25 mouse cellular contexts compared by ENCODE assay signal in genomic region chr7:25422286-25422841, GRCm38 (mm10). TPM values are rescaled to one million over a fixed set of nuclear protein-coding genes. Genes with fewer than 3 reads are reported as not detected.
DNase-seq lines count a peak whose midpoint lies in the region; ATAC-seq and TF ChIP-seq lines count a peak whose summit lies in the region.
"Had no signal": no experiment of that assay in that cellular context is flagged by ENCODE, and none has a peak within 500 bp of the region (broad histone marks: within the 10 kb centered on the region; RNA-seq: fewer than 3 reads in every experiment).

No protein-coding gene starts in this region.

- peak; percentile 17 to 19 for DNase-seq in cerebellum, adult 18-20 months
- DNase-seq in cerebellum, adult 9-10 months, result no peak
- no peak for DNase-seq in forebrain, postnatal 0 days
- no peak for DNase-seq in forebrain, embryonic 14.5 days (ENCODE audit: low spot score)
- peak; percentile 49 for DNase-seq in liver, adult 2 months (ENCODE audit: extremely low read depth, low read depth, low spot score)
- DNase-seq in liver, postnatal 0 days, result no peak
- DNase-seq in ES-E14 (ENCODE audit: low read depth, low spot score), result no peak
- no peak for DNase-seq in kidney, adult 11 months
- DNase-seq: B cell, adult 2 months; gastrocnemius, postnatal 10 days; heart, adult 2 months; lung, postnatal 36 days; thymus, postnatal 36 days had no signal

- H3K36me3 ChIP-seq in forebrain, postnatal 0 days (ENCODE audit: insufficient read depth), result no peaks in the 10 kb centered on the region
- no peaks in the 10 kb centered on the region for H3K36me3 ChIP-seq in forebrain, embryonic 14.5 days (ENCODE audit: control insufficient read depth, insufficient read depth, low read length)
- H3K36me3 ChIP-seq in liver, adult 2 months (ENCODE audit: control insufficient read depth, insufficient read depth, low read length), result no peaks in the 10 kb centered on the region
- H3K36me3 ChIP-seq in liver, postnatal 0 days (replicated peaks; ENCODE audit: insufficient read depth, low read length), result no peaks in the 10 kb centered on the region
- H3K36me3 ChIP-seq in ES-E14 (ENCODE audit: control insufficient read depth, insufficient read depth, low read length, poor library complexity, severe bottlenecking), result no peaks in the 10 kb centered on the region
- H3K36me3 ChIP-seq: embryonic facial prominence, embryonic 12.5 days; heart, embryonic 15.5 days; neural tube, embryonic 12.5 days had no signal

- H3K27me3 ChIP-seq in forebrain, postnatal 0 days (ENCODE audit: insufficient read depth, low read length), result no peaks in the 10 kb centered on the region
- H3K27me3 ChIP-seq in forebrain, embryonic 14.5 days (replicated peaks; ENCODE audit: control insufficient read depth, insufficient read depth, low read length), result no peaks in the 10 kb centered on the region
- no peaks in the 10 kb centered on the region for H3K27me3 ChIP-seq in liver, adult 2 months (ENCODE audit: control insufficient read depth, insufficient read depth, low read length)
- H3K27me3 ChIP-seq in liver, postnatal 0 days (ENCODE audit: insufficient read depth, low read length), result no peaks in the 10 kb centered on the region

- no peak overlapping the region for H3K9ac ChIP-seq in forebrain, postnatal 0 days
- no peak overlapping the region for H3K9ac ChIP-seq in forebrain, embryonic 14.5 days (ENCODE audit: low read length)
- H3K9ac ChIP-seq in liver, adult 2 months (ENCODE audit: low read depth, low read length), result no peak overlapping the region
- no peak overlapping the region for H3K9ac ChIP-seq in liver, postnatal 0 days (replicated peaks)
- peak overlapping the region; percentile 41 for H3K9ac ChIP-seq in ES-E14 (ENCODE audit: insufficient read depth, low read depth, low read length, poor library complexity, severe bottlenecking)
- H3K9ac ChIP-seq: embryonic facial prominence, embryonic 12.5 days; heart, embryonic 15.5 days; neural tube, embryonic 12.5 days had no signal

- no peak for TF ChIP-seq EP300 in liver, postnatal 0 days (IDR thresholded peaks at IDR 0.05; ENCODE audit: low read depth)

- TF ChIP-seq POLR2A in liver, adult 2 months (IDR thresholded peaks at IDR 0.05; ENCODE audit: extremely low read depth, insufficient read depth, low read length), result no peak

- H3K27ac ChIP-seq in forebrain, postnatal 0 days (ENCODE audit: low read depth, low read length), result no peak overlapping the region
- H3K27ac ChIP-seq in forebrain, embryonic 14.5 days (ENCODE audit: low read depth, low read length), result no peak overlapping the region
- H3K27ac ChIP-seq in liver, adult 2 months (replicated peaks; ENCODE audit: insufficient read depth, low read depth, low read length), result no peak overlapping the region
- H3K27ac ChIP-seq in liver, postnatal 0 days (ENCODE audit: low read depth), result no peak overlapping the region
- no peak overlapping the region for H3K27ac ChIP-seq in ES-E14 (ENCODE audit: insufficient read depth, low read depth, low read length, poor library complexity, severe bottlenecking)
- H3K27ac ChIP-seq: embryonic facial prominence, embryonic 12.5 days; heart, adult 2 months; heart, embryonic 15.5 days; neural tube, embryonic 12.5 days had no signal

- in situ Hi-C loops in ES-E14 (cut with MboI; ENCODE audit: low sequenced_read_pairs in 2 of 2, unreplicated experiment in 2 of 2), result loop anchor here (5.0 to 10.0 kb wide), 2 partner anchors 172 to 175 kb away; no protein-coding TSS in a partner anchor

- WGBS in forebrain, postnatal 0 days, result 65% methylated on average over 16 of the region's 16 CpGs
- 65% methylated on average over 16 of the region's 16 CpGs for WGBS in forebrain, embryonic 14.5 days
- WGBS in liver, adult 2 months, result 74% methylated on average over 16 of the region's 16 CpGs
- WGBS in liver, postnatal 0 days (ENCODE audit: insufficient replicate concordance), result 78% methylated on average over 16 of the region's 16 CpGs

- no peaks in the 10 kb centered on the region for H3K4me1 ChIP-seq in forebrain, postnatal 0 days (ENCODE audit: insufficient read depth)
- H3K4me1 ChIP-seq in forebrain, embryonic 14.5 days (ENCODE audit: control insufficient read depth, insufficient read depth, low read length), result no peaks in the 10 kb centered on the region
- H3K4me1 ChIP-seq in liver, adult 2 months (ENCODE audit: control insufficient read depth, insufficient read depth, low read length), result peaks cover 8% of the 10 kb centered on the region; the same call in 1 of the 2 replicates
- 0 out of 2 replicates have a peak, but pooled peaks cover 2% of the 10 kb centered on the region for H3K4me1 ChIP-seq in liver, postnatal 0 days (ENCODE audit: insufficient read depth)
- H3K4me1 ChIP-seq in ES-E14 (ENCODE audit: control insufficient read depth in 2 of 2, insufficient read depth in 2 of 2, low read length in 2 of 2, poor library complexity in 1 of 2), result peaks cover 2% of the 10 kb centered on the region in 2 experiments; a peak in 3 of 4 replicates
- H3K4me1 ChIP-seq: heart, embryonic 15.5 days; neural tube, embryonic 12.5 days had no signal

- H3K9me3 ChIP-seq in forebrain, postnatal 0 days (ENCODE audit: low read length), result no peaks in the 10 kb centered on the region
- no peaks in the 10 kb centered on the region for H3K9me3 ChIP-seq in forebrain, embryonic 14.5 days (replicated peaks; ENCODE audit: control insufficient read depth, low read length)
- no peaks in the 10 kb centered on the region for H3K9me3 ChIP-seq in liver, postnatal 0 days (ENCODE audit: low read length)
- no peaks in the 10 kb centered on the region for H3K9me3 ChIP-seq in ES-E14 (ENCODE audit: control insufficient read depth, insufficient read depth, low read depth, low read length)
- H3K9me3 ChIP-seq: embryonic facial prominence, embryonic 12.5 days; heart, embryonic 15.5 days; neural tube, embryonic 12.5 days had no signal

- no peak overlapping the region for H3K4me3 ChIP-seq in forebrain, postnatal 0 days (ENCODE audit: low read depth, low read length)
- no peak overlapping the region for H3K4me3 ChIP-seq in forebrain, embryonic 14.5 days (ENCODE audit: low read depth, low read length)
- H3K4me3 ChIP-seq in liver, adult 2 months (ENCODE audit: insufficient read depth, low read depth, low read length), result no peak overlapping the region
- no peak overlapping the region for H3K4me3 ChIP-seq in liver, postnatal 0 days (ENCODE audit: low read depth, low read length)
- H3K4me3 ChIP-seq in ES-E14 (ENCODE audit: insufficient read depth in 1 of 2, low read depth in 1 of 2, low read length in 2 of 2, poor library complexity in 1 of 2, severe bottlenecking in 1 of 2), result peak overlapping the region; percentile 31 to 58
- H3K4me3 ChIP-seq: embryonic facial prominence, embryonic 12.5 days; heart, adult 2 months; heart, embryonic 15.5 days; neural tube, embryonic 12.5 days had no signal

- peak; percentile 45; the same call in 1 of the 2 replicates for ATAC-seq in forebrain, postnatal 0 days
- ATAC-seq in forebrain, embryonic 14.5 days, result no peak
- ATAC-seq in liver, postnatal 0 days, result no peak
- ATAC-seq: intestine, embryonic 16.5 days had no signal

- TF ChIP-seq CTCF in forebrain, postnatal 0 days (IDR thresholded peaks at IDR 0.05; ENCODE audit: low read depth), result no peak
- no peak for TF ChIP-seq CTCF in liver, adult 2 months (IDR thresholded peaks at IDR 0.05; ENCODE audit: low read depth, low read length)
- TF ChIP-seq CTCF in liver, postnatal 0 days (IDR thresholded peaks at IDR 0.05; ENCODE audit: low read depth), result no peak

- H3K4me2 ChIP-seq in forebrain, postnatal 0 days (ENCODE audit: low read depth), result no peak overlapping the region
- no peak overlapping the region for H3K4me2 ChIP-seq in forebrain, embryonic 14.5 days (ENCODE audit: low read length)
- no peak overlapping the region for H3K4me2 ChIP-seq in liver, postnatal 0 days (ENCODE audit: low read depth, low read length)
- H3K4me2 ChIP-seq: embryonic facial prominence, embryonic 12.5 days; heart, embryonic 15.5 days; neural tube, embryonic 12.5 days had no signal

- H3K79me2 ChIP-seq in liver, adult 2 months (ENCODE audit: control insufficient read depth, insufficient read depth, low read length), result no peaks in the 10 kb centered on the region

TF ChIP-seq in ES-E14, 5 proteins besides CTCF, POLR2A, EP300 and RAD21 (continues in another document):
- no peak for TF ChIP-seq CHD2 (IDR thresholded peaks at IDR 0.05; ENCODE audit: low read depth, low read length)

RNA-seq across cellular contexts. Expression of gene Cxcl17, which starts 9.7 kb away (rescaled TPM):
- total RNA-seq in forebrain, postnatal 0 days (2014; rRNA removed), result not detected in 2 replicates
- polyA plus RNA-seq in forebrain, postnatal 0 days (2015; fragmentation: Nextera tagmentation; extraction: Ambion mirVana), result 0.35 TPM in 1 of 2 replicates, not detected in the other
- not detected in 2 replicates for polyA plus RNA-seq in forebrain, embryonic 14.5 days (2014; fragmentation: Nextera tagmentation; extraction: Ambion mirVana)
- total RNA-seq in liver, adult 2 months (2014; rRNA removed), result not detected in 2 replicates
- polyA plus RNA-seq in liver, adult 2 months (2012; rRNA removed), result not detected in 2 replicates
- polyA plus RNA-seq in liver, postnatal 0 days (2015; fragmentation: Nextera tagmentation; extraction: Ambion mirVana), result not detected in 2 replicates
- total RNA-seq in ES-E14 (2012; rRNA removed), result 0.31 TPM in 1 of 2 replicates, not detected in the other
- total RNA-seq: gastrocnemius, postnatal 10 days; heart, adult 2 months; left cerebral cortex, adult 8-10 months; monocyte, adult 5-6 weeks had no signal
- polyA plus RNA-seq: frontal cortex, adult 2 months; hindbrain, embryonic 11.5 days; limb, embryonic 14.5 days; testis, adult 2 months had no signal

RNA-seq across cellular contexts. Expression of gene Lipe, which starts 23.9 kb away (rescaled TPM):
- total RNA-seq in forebrain, postnatal 0 days (2014; rRNA removed), result 8.8 and 14.8 TPM in 2 replicates
- polyA plus RNA-seq in forebrain, postnatal 0 days (2015; fragmentation: Nextera tagmentation; extraction: Ambion mirVana), result 6.7 and 8.0 TPM in 2 replicates
- 5.3 and 8.3 TPM in 2 replicates for polyA plus RNA-seq in forebrain, embryonic 14.5 days (2014; fragmentation: Nextera tagmentation; extraction: Ambion mirVana)
- 8.3 and 8.7 TPM in 2 replicates for total RNA-seq in liver, adult 2 months (2014; rRNA removed)
- polyA plus RNA-seq in liver, adult 2 months (2012; rRNA removed), result 9.8 and 11.3 TPM in 2 replicates
- polyA plus RNA-seq in liver, postnatal 0 days (2015; fragmentation: Nextera tagmentation; extraction: Ambion mirVana), result 5.2 and 5.5 TPM in 2 replicates
- total RNA-seq in ES-E14 (2012; rRNA removed), result 3.8 and 4.7 TPM in 2 replicates

RNA-seq across cellular contexts. Expression of gene Cnfn, which starts 52.8 kb away (rescaled TPM):
- total RNA-seq in forebrain, postnatal 0 days (2014; rRNA removed), result not detected in 2 replicates
- not detected in 2 replicates for polyA plus RNA-seq in forebrain, postnatal 0 days (2015; fragmentation: Nextera tagmentation; extraction: Ambion mirVana)
- polyA plus RNA-seq in forebrain, embryonic 14.5 days (2014; fragmentation: Nextera tagmentation; extraction: Ambion mirVana), result not detected in 2 replicates
- total RNA-seq in liver, adult 2 months (2014; rRNA removed), result not detected in 2 replicates
- not detected in 2 replicates for polyA plus RNA-seq in liver, adult 2 months (2012; rRNA removed)
- not detected in 2 replicates for polyA plus RNA-seq in liver, postnatal 0 days (2015; fragmentation: Nextera tagmentation; extraction: Ambion mirVana)
- not detected in 2 replicates for total RNA-seq in ES-E14 (2012; rRNA removed)
- total RNA-seq: gastrocnemius, postnatal 10 days; heart, adult 2 months; left cerebral cortex, adult 8-10 months; monocyte, adult 5-6 weeks had no signal
- polyA plus RNA-seq: frontal cortex, adult 2 months; heart, adult 2 months; hindbrain, embryonic 11.5 days; kidney, embryonic 16.5 days; liver, embryonic 16.5 days; neural tube, embryonic 12.5 days had no signal

RNA-seq across cellular contexts. Expression of gene Ceacam1, which starts 55.0 kb away (rescaled TPM):
- total RNA-seq in forebrain, postnatal 0 days (2014; rRNA removed), result 0.24 and 0.31 TPM in 2 replicates
- polyA plus RNA-seq in forebrain, postnatal 0 days (2015; fragmentation: Nextera tagmentation; extraction: Ambion mirVana), result 0.75 and 1.4 TPM in 2 replicates
- 0.95 and 0.99 TPM in 2 replicates for polyA plus RNA-seq in forebrain, embryonic 14.5 days (2014; fragmentation: Nextera tagmentation; extraction: Ambion mirVana)
- 45.5 and 59.6 TPM in 2 replicates for total RNA-seq in liver, adult 2 months (2014; rRNA removed)
- 84.8 and 87.9 TPM in 2 replicates for polyA plus RNA-seq in liver, adult 2 months (2012; rRNA removed)
- polyA plus RNA-seq in liver, postnatal 0 days (2015; fragmentation: Nextera tagmentation; extraction: Ambion mirVana), result 24.3 and 27.3 TPM in 2 replicates
- 5.6 and 16.0 TPM in 2 replicates for total RNA-seq in ES-E14 (2012; rRNA removed)

Comparison
In these comparisons a context has a peak if more than half of its experiments do, and no peak if none do; other contexts are left out.
1. DNase-seq: peak in cerebellum, adult 18-20 months (2 of 2) and liver, adult 2 months (single experiment); none in cerebellum, adult 9-10 months (single experiment), forebrain, postnatal 0 days (single experiment), forebrain, embryonic 14.5 days (single experiment), liver, postnatal 0 days (single experiment), ES-E14 (single experiment) and kidney, adult 11 months (single experiment).
2. H3K4me3 ChIP-seq: peak in ES-E14 (2 of 2); none in forebrain, postnatal 0 days (single experiment), forebrain, embryonic 14.5 days (single experiment), liver, adult 2 months (single experiment) and liver, postnatal 0 days (single experiment).